Mouse (Mus musculus): ENCODE data around the gene Dip2a. TPM values are rescaled to one million over a fixed set of nuclear protein-coding genes. Genes with fewer than 3 reads are reported as not detected.

Gene Dip2a
- polyA plus RNA-seq, 1 experiment: 11.1 TPM

- Histone ChIP-seq H3K36me3 (ENCODE audit: control insufficient read depth, insufficient read depth) (peaks cover 14% of the 10 kb centered on the region), H3K27me3 (ENCODE audit: control insufficient read depth, insufficient read depth, insufficient read length) (no peaks in the 10 kb centered on the region), H3K4me2 (ENCODE audit: low read depth) (no peak overlapping the region), H3ac (ENCODE audit: control insufficient read depth, insufficient read length) (no peak overlapping the region), H3K4me3 (no peak overlapping the region), H3K79me2 (ENCODE audit: control insufficient read depth, insufficient read depth) (no peaks in the 10 kb centered on the region)
- TF ChIP-seq MAX (IDR thresholded peaks at IDR 0.05; ENCODE audit: low read depth) (no peak), MYOG (IDR thresholded peaks at IDR 0.05; ENCODE audit: control insufficient read depth in 1 of 3, insufficient read depth in 1 of 3, insufficient read length in 2 of 3, low read depth in 2 of 3) (no peak), POLR2A (IDR thresholded peaks at IDR 0.05; ENCODE audit: insufficient read length, low read depth) (no peak), CEBPB (IDR thresholded peaks at IDR 0.05; ENCODE audit: insufficient read depth, poor library complexity, severe bottlenecking) (no peak), MYOD1 (IDR thresholded peaks at IDR 0.05; ENCODE audit: control insufficient read depth in 1 of 3, insufficient read length in 2 of 3, low read depth in 2 of 3) (no peak)
Observed at GRCm38 (mm10) chr10:76300133-76300532, 45.0 kb downstream of the Dip2a start.

- no peaks in the 10 kb centered on the region for H3K27me3 ChIP-seq (ENCODE audit: control insufficient read depth, insufficient read depth, insufficient read length)
- no peak overlapping the region for H3K4me2 ChIP-seq (ENCODE audit: low read depth)
- H3ac ChIP-seq (ENCODE audit: control insufficient read depth, insufficient read length): no peak overlapping the region
- peak in 2 of 3 experiments; percentile 26 to 66 for TF ChIP-seq MYOD1 (IDR thresholded peaks at IDR 0.05; ENCODE audit: control insufficient read depth in 1 of 3, insufficient read length in 2 of 3, low read depth in 2 of 3)
- TF ChIP-seq CEBPB (IDR thresholded peaks at IDR 0.05; ENCODE audit: insufficient read depth, poor library complexity, severe bottlenecking): no peak
- H3K4me3 ChIP-seq: no peak overlapping the region
- peaks cover 26% of the 10 kb centered on the region for H3K36me3 ChIP-seq (ENCODE audit: control insufficient read depth, insufficient read depth)
- no peaks in the 10 kb centered on the region for H3K79me2 ChIP-seq (ENCODE audit: control insufficient read depth, insufficient read depth)
Observed at GRCm38 (mm10) chr10:76293222-76293621, 51.9 kb downstream of the Dip2a start.

GRCm38 (mm10) chr10:76289936-76290671, 55.0 kb downstream of the Dip2a start:
- H3K4me3 ChIP-seq: no peak overlapping the region
- peaks cover 39% of the 10 kb centered on the region for H3K36me3 ChIP-seq (ENCODE audit: control insufficient read depth, insufficient read depth)
- H3ac ChIP-seq (ENCODE audit: control insufficient read depth, insufficient read length): no peak overlapping the region

GRCm38 (mm10) chr10:76289052-76289451, 56.0 kb downstream of the Dip2a start:
- no peak for TF ChIP-seq CEBPB (IDR thresholded peaks at IDR 0.05; ENCODE audit: insufficient read depth, poor library complexity, severe bottlenecking)
- TF ChIP-seq TCF12 (IDR thresholded peaks at IDR 0.05; ENCODE audit: insufficient read depth, poor library complexity, severe bottlenecking): no peak
- TF ChIP-seq POLR2AphosphoS2 (IDR thresholded peaks at IDR 0.05; ENCODE audit: insufficient read length, low read depth): no peak
- TF ChIP-seq POLR2A (IDR thresholded peaks at IDR 0.05; ENCODE audit: insufficient read length, low read depth): no peak
- TF ChIP-seq MYOG (IDR thresholded peaks at IDR 0.05; ENCODE audit: control insufficient read depth in 1 of 3, insufficient read depth in 1 of 3, insufficient read length in 2 of 3, low read depth in 2 of 3): no peak
- TF ChIP-seq MAX (IDR thresholded peaks at IDR 0.05; ENCODE audit: low read depth): no peak
- TF ChIP-seq E2F4 (IDR thresholded peaks at IDR 0.05; ENCODE audit: insufficient read depth): no peak
- TF ChIP-seq USF1 (IDR thresholded peaks at IDR 0.05; ENCODE audit: low read depth): no peak
- no peak for TF ChIP-seq REST (IDR thresholded peaks at IDR 0.05; ENCODE audit: insufficient read depth, insufficient read length)
- no peak for TF ChIP-seq SRF (IDR thresholded peaks at IDR 0.05; ENCODE audit: control insufficient read depth, insufficient read length, low read depth)
- no peak for TF ChIP-seq TCF3 (IDR thresholded peaks at IDR 0.05; ENCODE audit: insufficient read length, low read depth)
- no peak for TF ChIP-seq MYOD1 (IDR thresholded peaks at IDR 0.05; ENCODE audit: control insufficient read depth in 1 of 3, insufficient read length in 2 of 3, low read depth in 2 of 3)
- Histone ChIP-seq H3K4me2 (ENCODE audit: low read depth) (no peak overlapping the region), H3ac (ENCODE audit: control insufficient read depth, insufficient read length) (no peak overlapping the region), H3K79me2 (ENCODE audit: control insufficient read depth, insufficient read depth) (no peaks in the 10 kb centered on the region), H3K27me3 (ENCODE audit: control insufficient read depth, insufficient read depth, insufficient read length) (no peaks in the 10 kb centered on the region), H3K4me3 (no peak overlapping the region), H3K36me3 (ENCODE audit: control insufficient read depth, insufficient read depth) (peaks cover 31% of the 10 kb centered on the region)

More at GRCm38 (mm10) chr10:76289936-76290671, 55.0 kb downstream of the Dip2a start:
- no peaks in the 10 kb centered on the region for H3K27me3 ChIP-seq (ENCODE audit: control insufficient read depth, insufficient read depth, insufficient read length)
- no peaks in the 10 kb centered on the region for H3K79me2 ChIP-seq (ENCODE audit: control insufficient read depth, insufficient read depth)
- TF ChIP-seq POLR2A (IDR thresholded peaks at IDR 0.05; ENCODE audit: insufficient read length, low read depth) (no peak), MYOD1 (IDR thresholded peaks at IDR 0.05; ENCODE audit: control insufficient read depth in 1 of 3, insufficient read length in 2 of 3, low read depth in 2 of 3) (no peak), POLR2AphosphoS2 (IDR thresholded peaks at IDR 0.05; ENCODE audit: insufficient read length, low read depth) (no peak), TCF3 (IDR thresholded peaks at IDR 0.05; ENCODE audit: insufficient read length, low read depth) (no peak), MAX (IDR thresholded peaks at IDR 0.05; ENCODE audit: low read depth) (no peak), REST (IDR thresholded peaks at IDR 0.05; ENCODE audit: insufficient read depth, insufficient read length) (no peak), E2F4 (IDR thresholded peaks at IDR 0.05; ENCODE audit: insufficient read depth) (no peak), CEBPB (IDR thresholded peaks at IDR 0.05; ENCODE audit: insufficient read depth, poor library complexity, severe bottlenecking) (no peak), USF1 (IDR thresholded peaks at IDR 0.05; ENCODE audit: low read depth) (no peak), SRF (IDR thresholded peaks at IDR 0.05; ENCODE audit: control insufficient read depth, insufficient read length, low read depth) (no peak), TCF12 (IDR thresholded peaks at IDR 0.05; ENCODE audit: insufficient read depth, poor library complexity, severe bottlenecking) (no peak)
- H3K4me2 ChIP-seq (ENCODE audit: low read depth): no peak overlapping the region

- Histone ChIP-seq H3K36me3 (ENCODE audit: control insufficient read depth, insufficient read depth) (peaks cover 30% of the 10 kb centered on the region), H3K79me2 (ENCODE audit: control insufficient read depth, insufficient read depth) (no peaks in the 10 kb centered on the region)
- no peak for TF ChIP-seq MAX (IDR thresholded peaks at IDR 0.05; ENCODE audit: low read depth)
- no peak for TF ChIP-seq SRF (IDR thresholded peaks at IDR 0.05; ENCODE audit: control insufficient read depth, insufficient read length, low read depth)
- TF ChIP-seq TCF12 (IDR thresholded peaks at IDR 0.05; ENCODE audit: insufficient read depth, poor library complexity, severe bottlenecking): no peak
- TF ChIP-seq TCF3 (IDR thresholded peaks at IDR 0.05; ENCODE audit: insufficient read length, low read depth): no peak
- TF ChIP-seq POLR2AphosphoS2 (IDR thresholded peaks at IDR 0.05; ENCODE audit: insufficient read length, low read depth): no peak
- no peak for TF ChIP-seq POLR2A (IDR thresholded peaks at IDR 0.05; ENCODE audit: insufficient read length, low read depth)
- no peak for TF ChIP-seq MYOG (IDR thresholded peaks at IDR 0.05; ENCODE audit: control insufficient read depth in 1 of 3, insufficient read depth in 1 of 3, insufficient read length in 2 of 3, low read depth in 2 of 3)
- no peak for TF ChIP-seq USF1 (IDR thresholded peaks at IDR 0.05; ENCODE audit: low read depth)
- TF ChIP-seq CEBPB (IDR thresholded peaks at IDR 0.05; ENCODE audit: insufficient read depth, poor library complexity, severe bottlenecking): no peak
- no peak for TF ChIP-seq MYOD1 (IDR thresholded peaks at IDR 0.05; ENCODE audit: control insufficient read depth in 1 of 3, insufficient read length in 2 of 3, low read depth in 2 of 3)
- no peak for TF ChIP-seq REST (IDR thresholded peaks at IDR 0.05; ENCODE audit: insufficient read depth, insufficient read length)
- no peak for TF ChIP-seq E2F4 (IDR thresholded peaks at IDR 0.05; ENCODE audit: insufficient read depth)
Observed at GRCm38 (mm10) chr10:76288268-76288993, 56.7 kb downstream of the Dip2a start.

More at GRCm38 (mm10) chr10:76288268-76288993, 56.7 kb downstream of the Dip2a start:
- H3K4me3 ChIP-seq: no peak overlapping the region
- no peak overlapping the region for H3K4me2 ChIP-seq (ENCODE audit: low read depth)
- no peaks in the 10 kb centered on the region for H3K27me3 ChIP-seq (ENCODE audit: control insufficient read depth, insufficient read depth, insufficient read length)
- H3ac ChIP-seq (ENCODE audit: control insufficient read depth, insufficient read length): no peak overlapping the region
